Mouse (Mus musculus): ENCODE measurements around the gene Gins3. TPM values are rescaled to one million over a fixed set of nuclear protein-coding genes. Genes with fewer than 3 reads are reported as not detected.
"Not testable (repeated sequence)": the region's sequence is repeated elsewhere in the genome, so short reads cannot be mapped to it uniquely, and the experiment has no call there.

The Gins3 gene
- polyA plus RNA-seq, 1 experiment from 2014 or later = 8.1 TPM

DNA sequence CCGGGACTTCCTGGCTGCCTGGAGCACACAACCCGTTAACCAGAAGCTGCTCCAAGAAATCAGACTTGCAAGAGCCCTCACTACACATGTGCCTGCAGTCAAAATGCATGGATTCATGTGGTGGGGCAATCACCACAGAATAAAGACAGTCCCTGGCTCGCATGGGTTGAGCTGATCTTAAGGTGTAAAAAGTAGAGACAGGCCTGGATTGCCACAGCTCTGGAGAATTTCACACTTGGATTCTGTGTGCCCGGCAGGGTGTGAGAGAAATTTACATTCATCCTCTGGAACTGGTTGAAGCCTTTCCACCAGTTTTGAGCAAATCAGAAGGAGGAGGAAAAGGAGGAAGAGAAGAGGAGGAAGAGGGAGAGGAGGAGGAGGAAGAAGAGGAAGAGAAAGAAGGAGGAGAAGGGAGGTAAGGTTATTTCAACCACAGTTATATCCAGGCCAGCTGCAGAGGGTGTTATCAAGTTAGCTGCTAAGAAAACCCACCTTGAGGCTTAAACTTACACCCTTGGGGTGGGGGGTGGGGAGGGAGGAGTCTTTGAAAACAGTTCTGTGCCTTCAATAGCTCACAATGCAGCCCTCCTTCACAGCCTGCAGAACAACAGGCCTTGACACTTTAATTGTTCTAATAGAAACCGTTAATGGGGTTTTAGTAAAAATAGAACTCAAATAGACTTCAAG is 23.2 kb downstream of the Gins3 start:
- Histone ChIP-seq H3K27ac (replicated peaks) (no peak overlapping the region), H3K9ac (no peak overlapping the region), H3K36me3 (no peaks in the 10 kb centered on the region), H3K4me3 (no peak overlapping the region), H3K4me2 (no peak overlapping the region), H3K27me3 (no peaks in the 10 kb centered on the region), H3K9me3 (no peaks in the 10 kb centered on the region), H3K4me1 (replicated peaks) (no peaks in the 10 kb centered on the region)
- whole genome bisulfite sequencing = 50% methylated on average over 5 of the region's 5 CpGs
- no peak for ATAC-seq (ENCODE audit: low read depth)

DNA sequence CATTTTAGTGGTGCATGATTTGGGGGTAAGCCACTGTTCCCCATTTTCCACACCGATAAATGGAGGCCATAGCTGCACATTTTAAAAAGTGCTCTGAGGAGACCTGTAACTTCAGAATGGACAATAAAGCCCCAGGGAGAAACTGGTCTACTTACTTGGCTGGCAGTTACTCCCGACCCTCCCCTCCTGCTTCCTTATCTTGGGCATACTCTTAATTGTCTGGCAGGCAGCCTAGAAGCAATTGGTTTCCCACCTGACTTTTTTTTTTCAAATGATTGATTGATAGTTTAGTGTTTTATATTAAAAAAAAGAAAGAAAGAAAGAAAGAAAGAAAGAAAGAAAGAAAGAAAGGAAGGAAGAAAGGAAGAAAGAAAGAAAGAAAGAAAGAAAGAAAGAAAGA is 24.3 kb downstream of the Gins3 start:
- no peak for ATAC-seq (ENCODE audit: low read depth)
- Histone ChIP-seq H3K36me3 (no peaks in the 10 kb centered on the region), H3K4me2 (no peak overlapping the region), H3K27me3 (no peaks in the 10 kb centered on the region), H3K9me3 (no peaks in the 10 kb centered on the region), H3K27ac (replicated peaks) (no peak overlapping the region), H3K4me3 (no peak overlapping the region), H3K9ac (no peak overlapping the region), H3K4me1 (replicated peaks) (no peaks in the 10 kb centered on the region)
- WGBS = 45% methylated on average over 2 of the region's 2 CpGs

DNA sequence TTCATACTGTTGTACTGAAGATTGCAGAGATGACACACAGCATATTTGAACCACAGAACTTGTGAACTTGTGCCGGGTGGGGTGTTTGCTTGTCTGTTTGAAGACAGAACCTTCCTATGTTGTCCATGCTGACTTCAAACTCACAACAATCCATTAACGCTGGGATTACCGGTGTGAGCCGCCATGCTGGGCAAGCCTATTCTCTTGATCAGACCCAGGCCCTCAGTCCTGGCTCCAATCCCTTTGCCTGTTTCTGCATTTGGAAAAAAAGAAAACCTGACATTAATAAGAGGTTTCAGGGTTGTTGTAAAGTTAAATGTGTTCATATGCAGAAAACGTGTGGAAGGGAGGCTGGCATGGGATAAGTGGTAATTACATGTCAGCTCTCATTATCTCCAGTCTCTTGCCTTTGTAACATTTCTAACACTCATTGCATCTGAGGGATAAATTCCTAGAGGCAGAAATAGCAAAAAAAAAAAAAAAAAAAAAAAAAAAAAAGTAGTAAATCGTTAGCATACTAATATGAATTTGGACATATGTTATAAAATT is 27.2 kb downstream of the Gins3 start:
- Histone ChIP-seq H3K9me3 (no peaks in the 10 kb centered on the region), H3K4me1 (replicated peaks) (no peaks in the 10 kb centered on the region), H3K4me3 (no peak overlapping the region), H3K9ac (no peak overlapping the region), H3K27me3 (no peaks in the 10 kb centered on the region), H3K27ac (replicated peaks) (no peak overlapping the region), H3K36me3 (no peaks in the 10 kb centered on the region), H3K4me2 (no peak overlapping the region)
- 88% methylated on average over 6 of the region's 6 CpGs for WGBS
- ATAC-seq (ENCODE audit: low read depth) = no peak

- no peak overlapping the region for H3K4me3 ChIP-seq
- no peak overlapping the region for H3K4me2 ChIP-seq
- no peaks in the 10 kb centered on the region for H3K9me3 ChIP-seq
- WGBS = 79% methylated on average over 8 of the region's 8 CpGs
- ATAC-seq (ENCODE audit: low read depth) = no peak
- no peak overlapping the region for H3K27ac ChIP-seq (replicated peaks)
- no peak overlapping the region for H3K9ac ChIP-seq
- no peaks in the 10 kb centered on the region for H3K27me3 ChIP-seq
- H3K4me1 ChIP-seq (replicated peaks) = no peaks in the 10 kb centered on the region
- no peaks in the 10 kb centered on the region for H3K36me3 ChIP-seq
Observed at GRCm38 (mm10) chr8:95661085-95661484, 27.8 kb downstream of the Gins3 start.

GRCm38 (mm10) chr8:95661575-95661974 is 28.3 kb downstream of the Gins3 start:
- ATAC-seq (ENCODE audit: low read depth) = no peak
- WGBS = 90% methylated on average over 6 of the region's 6 CpGs
- Histone ChIP-seq H3K27ac (replicated peaks) (no peak overlapping the region), H3K4me3 (no peak overlapping the region), H3K27me3 (no peaks in the 10 kb centered on the region), H3K9ac (no peak overlapping the region), H3K4me1 (replicated peaks) (no peaks in the 10 kb centered on the region), H3K9me3 (no peaks in the 10 kb centered on the region), H3K36me3 (no peaks in the 10 kb centered on the region), H3K4me2 (no peak overlapping the region)

DNA sequence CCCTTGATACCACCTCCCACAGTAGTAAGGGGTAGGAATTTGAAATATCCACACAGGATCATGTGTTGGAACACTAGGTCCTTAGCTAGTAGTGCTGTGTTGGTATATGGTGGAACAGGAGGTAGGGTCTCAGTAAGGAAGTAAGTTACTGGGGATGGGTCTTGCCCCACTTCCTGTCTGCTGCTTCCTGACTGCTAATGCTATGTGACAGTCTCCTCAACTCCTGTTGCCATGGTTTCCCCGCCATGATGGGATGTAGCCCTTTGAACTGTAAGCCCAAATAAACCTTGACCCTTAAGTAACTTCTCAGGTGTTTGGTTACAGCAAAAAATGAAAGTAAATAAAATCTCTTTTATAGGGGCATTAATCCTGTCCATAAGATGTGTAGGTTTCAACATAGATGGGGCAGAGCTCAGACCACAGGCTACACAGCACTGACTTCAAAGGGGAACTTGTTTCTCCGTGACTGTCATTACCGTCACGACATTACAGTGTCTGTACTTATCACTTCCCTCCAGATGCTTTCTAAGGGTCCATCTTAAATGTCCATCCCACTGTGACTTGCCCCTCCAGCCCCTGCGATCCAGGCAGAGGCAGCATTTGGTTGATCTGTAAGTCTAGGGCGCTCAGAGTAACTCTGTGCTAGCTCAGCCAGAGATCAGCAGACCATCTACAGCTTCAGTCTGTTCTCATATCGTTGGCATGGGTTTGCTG is 29.8 kb downstream of the Gins3 start:
- 0 out of 2 replicates have a peak, but pooled peaks cover 7% of the 10 kb centered on the region for H3K4me1 ChIP-seq (replicated peaks)
- H3K36me3 ChIP-seq = no peaks in the 10 kb centered on the region
- ATAC-seq (ENCODE audit: low read depth) = no peak
- no peaks in the 10 kb centered on the region for H3K27me3 ChIP-seq
- H3K9me3 ChIP-seq = no peaks in the 10 kb centered on the region
- 85% methylated on average over 7 of the region's 7 CpGs for WGBS
- H3K4me3 ChIP-seq = no peak overlapping the region
- no peak overlapping the region for H3K4me2 ChIP-seq
- H3K9ac ChIP-seq = no peak overlapping the region
- H3K27ac ChIP-seq (replicated peaks) = no peak overlapping the region

DNA sequence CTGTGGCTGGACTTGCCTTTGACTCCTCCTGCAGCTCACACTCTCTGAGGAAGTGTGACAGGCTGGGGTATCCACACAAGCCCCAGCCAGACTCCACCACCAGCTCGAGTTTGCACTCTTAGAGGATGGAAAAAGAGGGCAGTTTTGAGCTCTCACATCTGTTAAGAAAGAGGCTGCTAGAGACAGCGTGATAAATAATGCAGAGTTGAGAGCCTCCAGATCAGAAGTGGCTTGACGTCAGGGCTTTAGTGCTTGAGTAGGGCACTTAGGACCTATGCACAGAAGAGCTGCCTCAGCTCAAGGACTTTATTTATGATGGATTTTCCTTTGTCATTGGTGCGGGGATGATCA is 30.3 kb downstream of the Gins3 start:
- 0 out of 2 replicates have a peak overlapping the region, but pooled peaks have one; percentile 4 for H3K27ac ChIP-seq (replicated peaks)
- no peaks in the 10 kb centered on the region for H3K9me3 ChIP-seq
- H3K4me1 ChIP-seq (replicated peaks) = peaks cover 10% of the 10 kb centered on the region; the same call in 1 of the 2 replicates
- ATAC-seq (ENCODE audit: low read depth) = no peak
- H3K36me3 ChIP-seq = no peaks in the 10 kb centered on the region
- no peak overlapping the region for H3K9ac ChIP-seq
- H3K27me3 ChIP-seq = no peaks in the 10 kb centered on the region
- H3K4me2 ChIP-seq = no peak overlapping the region
- no peak overlapping the region for H3K4me3 ChIP-seq
- WGBS = 72% methylated on average over 4 of the region's 4 CpGs

- 96% methylated on average over 11 of the region's 11 CpGs for WGBS
- H3K9me3 ChIP-seq; H3K36me3 ChIP-seq; H3K27me3 ChIP-seq; H3K4me2 ChIP-seq; ATAC-seq (ENCODE audit: low read depth); H3K27ac ChIP-seq (replicated peaks); H3K9ac ChIP-seq; H3K4me3 ChIP-seq: not testable (repeated sequence)
- peaks cover 13% of the 10 kb centered on the region; the same call in 1 of the 2 replicates for H3K4me1 ChIP-seq (replicated peaks)
Observed at GRCm38 (mm10) chr8:95665813-95666452, 32.7 kb downstream of the Gins3 start.

DNA sequence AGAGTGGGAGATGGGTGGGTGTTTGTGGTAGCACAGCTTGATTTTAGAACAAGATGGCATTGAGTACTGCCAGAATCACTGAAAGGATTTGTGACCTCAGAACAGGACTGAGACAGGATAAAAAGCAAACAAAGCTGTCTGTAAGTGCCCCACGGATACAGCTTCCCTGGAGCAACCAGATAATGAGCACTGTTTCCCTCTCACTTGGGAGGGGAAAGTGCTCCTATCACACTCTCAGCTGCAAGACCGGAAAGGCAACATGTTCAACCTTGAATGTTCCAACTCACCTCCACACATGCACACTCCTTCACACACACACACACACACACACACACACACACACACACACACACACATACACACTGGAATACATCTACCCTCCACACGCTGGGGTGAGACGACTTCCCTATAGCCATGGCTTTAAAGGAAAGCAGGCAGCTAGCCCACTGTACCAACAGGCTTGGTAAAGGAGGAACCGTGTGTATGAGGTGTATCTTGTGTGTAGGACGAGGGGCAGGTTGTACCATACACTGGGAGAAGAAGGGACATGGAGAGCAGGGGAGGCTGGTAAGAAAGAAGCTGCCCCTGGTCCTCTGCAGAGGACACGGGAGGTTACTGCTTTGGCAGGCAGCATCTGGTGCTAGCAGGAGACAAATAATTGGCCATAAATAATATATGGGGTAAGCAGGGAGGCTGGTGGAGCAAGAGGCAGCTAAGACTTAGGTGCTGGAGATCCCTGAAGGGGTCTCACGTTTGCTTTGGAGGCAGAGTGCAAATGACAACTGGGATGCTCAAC is 35.1 kb downstream of the Gins3 start:
- Histone ChIP-seq H3K9ac (no peak overlapping the region), H3K9me3 (no peaks in the 10 kb centered on the region), H3K4me3 (no peak overlapping the region), H3K4me1 (replicated peaks) (peaks cover 13% of the 10 kb centered on the region; the same call in 1 of the 2 replicates), H3K27ac (replicated peaks) (peak overlapping the region; percentile 73), H3K4me2 (no peak overlapping the region), H3K27me3 (peaks cover 10% of the 10 kb centered on the region; the same call in 1 of the 2 replicates), H3K36me3 (no peaks in the 10 kb centered on the region)
- WGBS = 46% methylated on average over 8 of the region's 8 CpGs
- ATAC-seq (ENCODE audit: low read depth) = peak; percentile 55; the same call in 1 of the 2 replicates

GRCm38 (mm10) chr8:95669967-95670366 is 36.7 kb downstream of the Gins3 start:
- H3K36me3 ChIP-seq = no peaks in the 10 kb centered on the region
- H3K4me1 ChIP-seq (replicated peaks) = peaks cover 26% of the 10 kb centered on the region
- no peak overlapping the region for H3K9ac ChIP-seq
- no peaks in the 10 kb centered on the region for H3K9me3 ChIP-seq
- H3K4me3 ChIP-seq = no peak overlapping the region
- no peak overlapping the region for H3K4me2 ChIP-seq
- peaks cover 21% of the 10 kb centered on the region; the same call in 1 of the 2 replicates for H3K27me3 ChIP-seq
- no peak overlapping the region for H3K27ac ChIP-seq (replicated peaks)
- no peak for ATAC-seq (ENCODE audit: low read depth)
- WGBS = 80% methylated on average over 2 of the region's 2 CpGs

- Histone ChIP-seq H3K27me3 (peaks cover 40% of the 10 kb centered on the region), H3K9me3 (no peaks in the 10 kb centered on the region), H3K9ac (no peak overlapping the region), H3K4me1 (replicated peaks) (peaks cover 29% of the 10 kb centered on the region), H3K27ac (replicated peaks) (no peak overlapping the region), H3K4me2 (no peak overlapping the region), H3K4me3 (no peak overlapping the region), H3K36me3 (no peaks in the 10 kb centered on the region)
- ATAC-seq (ENCODE audit: low read depth) = no peak
- 85% methylated on average over 6 of the region's 6 CpGs for WGBS
Observed at GRCm38 (mm10) chr8:95671861-95672260, 38.6 kb downstream of the Gins3 start.
